Mouse (Mus musculus) left cerebral cortex, postnatal 36 days (tissue): Measurements from ENCODE around the gene Bcl11b. TPM values are rescaled to one million over a fixed set of nuclear protein-coding genes. Genes with fewer than 3 reads are reported as not detected.

ENCODE experiments used
- DNase-seq, 2 experiments: peaks; one replicate each; pipeline ENCODE4 v3.0.0; 2021 to 2022; ENCODE audit warnings: low spot score in 2 of 2, mixed read lengths in 1 of 2
- intact Hi-C: fragments of 180-260 bp; cut with DNase I; formaldehyde crosslinking; loops from one replicate; pipeline ENCODE4 v1.15.1; 2025
- total RNA-seq, 2 experiments: library from RNA; stranded (reverse); gene quantifications; 2 replicates each; pipeline ENCODE4 v1.2.3; 2021

Bcl11b gene
- total RNA-seq, 2 experiments from 2014 or later, result 56.6 to 74.4 TPM

GRCm38 (mm10) chr12:108000715-108001080 is 2.7 kb downstream of the Bcl11b start:
- no peak for DNase-seq
- intact Hi-C loops, result loop anchor here (5.0 kb wide), 2 partner anchors 122 to 1698 kb away; no protein-coding TSS in a partner anchor

- DNase-seq, result no peak
- intact Hi-C loops, result loop anchor here (5.0 to 10.0 kb wide), 6 partner anchors 68 to 1698 kb away; no protein-coding TSS in a partner anchor
These were observed 3.4 kb downstream of the Bcl11b start for GRCm38 (mm10) chr12:107999751-108000714.

GRCm38 (mm10) chr12:107998746-107999145 is 4.7 kb downstream of the Bcl11b start:
- intact Hi-C loops, result loop anchor here (5.0 to 10.0 kb wide), 4 partner anchors 66 to 1521 kb away; no protein-coding TSS in a partner anchor
- peak; percentile 82 to 83 for DNase-seq

- intact Hi-C loops, result loop anchor here (5.0 to 10.0 kb wide), 4 partner anchors 66 to 1521 kb away; no protein-coding TSS in a partner anchor
- no peak for DNase-seq
These were observed 5.5 kb downstream of the Bcl11b start for GRCm38 (mm10) chr12:107997901-107998300.

GRCm38 (mm10) chr12:107997241-107997640 is 6.2 kb downstream of the Bcl11b start:
- intact Hi-C loops, result loop anchor here (5.0 to 10.0 kb wide), 4 partner anchors 65 to 1520 kb away; no protein-coding TSS in a partner anchor
- DNase-seq, result no peak

- DNase-seq, result no peak
- intact Hi-C loops, result loop anchor here (5.0 to 10.0 kb wide), 4 partner anchors 64 to 1519 kb away; no protein-coding TSS in a partner anchor
These were observed 6.6 kb downstream of the Bcl11b start for GRCm38 (mm10) chr12:107996773-107997172.

- intact Hi-C loops, result loop anchor here (5.0 to 10.0 kb wide), 4 partner anchors 64 to 1519 kb away; no protein-coding TSS in a partner anchor
- DNase-seq, result no peak
These were observed 7.2 kb downstream of the Bcl11b start for GRCm38 (mm10) chr12:107996216-107996615.

GRCm38 (mm10) chr12:107994421-107994820 is 9.0 kb downstream of the Bcl11b start:
- intact Hi-C loops, result loop anchor here (10.0 kb wide), 1 partner anchor 240 kb away; no protein-coding TSS in a partner anchor
- DNase-seq, result no peak

- no peak for DNase-seq
- intact Hi-C loops, result loop anchor here (10.0 kb wide), 1 partner anchor 238 kb away; no protein-coding TSS in a partner anchor
These were observed 10.4 kb downstream of the Bcl11b start for GRCm38 (mm10) chr12:107993029-107993428.

GRCm38 (mm10) chr12:107991191-107991590 is 12.2 kb downstream of the Bcl11b start:
- DNase-seq, result no peak
- intact Hi-C loops, result loop anchor here (10.0 kb wide), 1 partner anchor 236 kb away; no protein-coding TSS in a partner anchor

- DNase-seq, result no peak
- intact Hi-C loops, result no loop called here
These were observed 20.2 kb downstream of the Bcl11b start for GRCm38 (mm10) chr12:107983211-107983610.

GRCm38 (mm10) chr12:107982306-107982705 is 21.1 kb downstream of the Bcl11b start:
- intact Hi-C loops, result no loop called here
- no peak for DNase-seq

GRCm38 (mm10) chr12:107981231-107981630 is 22.2 kb downstream of the Bcl11b start:
- intact Hi-C loops, result no loop called here
- no peak for DNase-seq

GRCm38 (mm10) chr12:107980261-107980961 is 23.0 kb downstream of the Bcl11b start:
- intact Hi-C loops, result no loop called here
- DNase-seq, result peak in 1 of 2 experiments; percentile 8

GRCm38 (mm10) chr12:107979710-107980260 is 23.6 kb downstream of the Bcl11b start:
- intact Hi-C loops, result loop anchor here (5.0 kb wide), 1 partner anchor 47 kb away; no protein-coding TSS in a partner anchor
- DNase-seq, result no peak

GRCm38 (mm10) chr12:107978736-107979255 is 24.6 kb downstream of the Bcl11b start:
- intact Hi-C loops, result loop anchor here (5.0 kb wide), 1 partner anchor 46 kb away; no protein-coding TSS in a partner anchor
- no peak for DNase-seq

- DNase-seq, result no peak
- intact Hi-C loops, result loop anchor here (5.0 kb wide), 1 partner anchor 46 kb away; no protein-coding TSS in a partner anchor
These were observed 25.3 kb downstream of the Bcl11b start for GRCm38 (mm10) chr12:107978063-107978462.

- DNase-seq, result no peak
- intact Hi-C loops, result loop anchor here (5.0 kb wide), 1 partner anchor 45 kb away; no protein-coding TSS in a partner anchor
These were observed 25.9 kb downstream of the Bcl11b start for GRCm38 (mm10) chr12:107977534-107977933.

- DNase-seq, result no peak
- intact Hi-C loops, result loop anchor here (5.0 kb wide), 1 partner anchor 45 kb away; no protein-coding TSS in a partner anchor
These were observed 26.3 kb downstream of the Bcl11b start for GRCm38 (mm10) chr12:107977086-107977485.
